Mouse (Mus musculus) erythroid progenitor cell, adult 5-6 weeks (primary cell): ENCODE measurements around the gene Nudt22. TPM values are rescaled to one million over a fixed set of nuclear protein-coding genes. Genes with fewer than 3 reads are reported as not detected.

Experiments used
- ATAC-seq: replicated peaks from 2 replicates; pipeline ENCODE4 v1.8.0; 2016; ENCODE audit warnings: moderate number of reproducible peaks, mild to moderate bottlenecking, moderate TSS enrichment, inconsistent platforms; ENCODE audit not compliant: poor library complexity, low FRiP score, severe bottlenecking
- total RNA-seq, 2 experiments: library from RNA; stranded (forward) in 1 of 2; stranded (reverse) in 1 of 2; fragments of 150-400 nt in 1 of 2; fragments of 186-747, 209-891 nt in 1 of 2; gene quantifications; 2 replicates each; pipeline versions ENCODE4 v1.2.3 to v1.2.4; 2015 to 2017; ENCODE audit warnings: low replicate concordance in 2 of 2

The Nudt22 gene
- total RNA-seq (2015; ENCODE audit: low replicate concordance) (4.2 and 10.1 TPM in 2 replicates), total RNA-seq (2017; ENCODE audit: low replicate concordance) (0.26 and 3.9 TPM in 2 replicates)

DNA sequence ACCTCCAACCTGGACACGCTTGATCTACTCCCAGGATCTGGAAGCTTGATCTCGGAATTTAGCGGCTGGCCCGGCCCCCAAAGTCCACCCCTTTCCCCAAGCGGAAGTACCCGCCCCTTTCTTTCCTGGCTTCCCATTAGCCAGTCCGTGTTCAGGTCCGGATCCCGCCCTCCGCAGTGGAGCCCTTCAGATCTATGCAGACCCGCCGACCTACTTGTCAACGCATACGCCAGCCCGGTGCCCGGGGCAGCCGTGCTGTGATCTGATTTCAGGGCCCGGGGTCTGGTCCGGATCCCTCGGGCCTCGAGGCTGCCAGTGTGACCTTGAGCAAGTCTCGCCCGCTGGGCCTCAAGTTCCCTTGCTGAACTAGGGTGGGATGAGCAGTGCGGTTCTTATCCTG lies at the start of gene Nudt22, which contains the start of gene Trpt1:
Gene Nudt22, minus strand, starts transcription at position 112 of the 400 bp plus-strand sequence.
Gene Trpt1, plus strand, starts transcription at position 126 of the 400 bp plus-strand sequence.
- ATAC-seq, result peak; percentile 75

DNA sequence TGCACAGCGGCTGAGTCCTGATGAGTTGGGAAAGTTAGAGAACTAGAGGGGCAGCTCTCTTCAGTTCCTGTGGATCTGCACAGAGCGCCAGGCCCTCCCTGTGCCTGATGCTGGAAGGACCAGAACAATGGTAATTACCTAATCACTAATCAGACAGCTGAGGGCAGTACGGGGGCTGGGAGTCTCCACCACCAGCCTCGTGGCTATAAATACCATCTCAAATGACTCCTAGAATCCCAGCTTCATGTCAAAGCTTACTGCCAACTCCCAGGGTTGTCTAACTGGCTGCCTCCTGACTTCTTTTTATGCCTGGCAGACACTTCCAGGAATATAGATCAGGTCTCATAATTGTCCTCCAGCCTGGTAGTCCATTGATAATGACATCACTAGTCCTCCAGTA lies 48.8 kb upstream of the Nudt22 start:
- ATAC-seq, result no peak

DNA sequence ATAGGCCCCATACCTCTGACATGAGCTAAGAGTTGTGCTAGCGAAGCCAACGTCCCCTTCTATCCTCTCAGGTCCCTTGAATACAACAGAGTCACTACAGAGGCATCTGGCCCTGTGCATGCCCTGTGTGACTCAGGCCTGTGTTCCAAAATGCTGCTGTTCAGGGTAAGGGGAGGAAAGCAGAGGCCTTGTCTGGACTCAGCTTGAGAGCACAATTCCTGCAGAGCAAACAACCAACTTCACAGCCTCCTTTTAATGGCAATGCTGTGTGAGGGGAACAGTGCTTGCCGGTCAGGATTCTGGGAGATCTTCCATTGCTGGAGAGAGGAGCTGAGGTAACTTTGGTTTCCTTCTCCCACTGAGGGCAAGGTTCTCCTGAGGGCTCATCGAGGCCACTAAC lies 48.4 kb upstream of the Nudt22 start:
- no peak for ATAC-seq

DNA sequence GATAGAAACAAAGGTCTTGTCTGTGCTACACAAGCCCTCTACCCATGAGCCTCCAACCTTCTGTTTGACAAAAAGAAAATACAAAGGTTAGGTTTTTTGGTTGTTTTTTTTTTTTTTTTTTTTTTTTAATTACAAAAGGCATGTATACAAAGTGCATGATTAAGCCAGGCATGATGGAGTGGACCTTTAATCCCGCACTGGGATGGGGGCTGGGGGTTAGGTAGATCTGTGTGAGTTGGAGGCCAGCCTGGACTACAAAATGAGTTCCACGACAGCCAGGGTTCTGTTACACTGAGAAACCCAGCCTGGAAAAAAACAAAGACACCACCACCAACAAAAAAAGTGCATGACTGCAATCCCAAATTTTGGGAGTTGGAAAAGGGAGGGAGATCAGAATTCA lies 45.3 kb upstream of the Nudt22 start:
- ATAC-seq, result no peak

DNA sequence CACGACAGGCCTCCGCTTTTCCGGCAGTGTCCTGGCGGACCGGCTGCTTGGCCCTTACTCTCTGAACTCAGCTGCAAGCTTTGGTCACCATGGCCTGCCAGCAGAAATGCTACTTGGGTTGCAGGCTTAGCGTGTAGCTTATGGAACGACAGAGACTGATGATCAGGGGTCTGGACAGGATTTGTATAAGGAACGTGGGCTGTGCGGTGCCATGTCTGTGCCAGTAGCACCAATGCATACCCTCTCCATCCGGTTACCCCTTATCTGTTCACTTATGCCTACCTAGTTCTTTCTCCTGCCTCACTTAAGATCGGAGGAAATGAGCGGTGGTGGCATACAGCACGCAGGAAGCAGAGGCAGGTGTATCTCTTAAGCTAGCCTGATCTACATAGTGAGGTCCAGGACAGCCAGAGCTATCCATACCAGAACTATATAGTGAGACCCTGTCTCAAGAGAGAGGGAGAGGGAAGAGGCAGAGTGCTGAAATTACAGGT lies 44.8 kb upstream of the Nudt22 start:
- ATAC-seq, result peak; percentile 33

DNA sequence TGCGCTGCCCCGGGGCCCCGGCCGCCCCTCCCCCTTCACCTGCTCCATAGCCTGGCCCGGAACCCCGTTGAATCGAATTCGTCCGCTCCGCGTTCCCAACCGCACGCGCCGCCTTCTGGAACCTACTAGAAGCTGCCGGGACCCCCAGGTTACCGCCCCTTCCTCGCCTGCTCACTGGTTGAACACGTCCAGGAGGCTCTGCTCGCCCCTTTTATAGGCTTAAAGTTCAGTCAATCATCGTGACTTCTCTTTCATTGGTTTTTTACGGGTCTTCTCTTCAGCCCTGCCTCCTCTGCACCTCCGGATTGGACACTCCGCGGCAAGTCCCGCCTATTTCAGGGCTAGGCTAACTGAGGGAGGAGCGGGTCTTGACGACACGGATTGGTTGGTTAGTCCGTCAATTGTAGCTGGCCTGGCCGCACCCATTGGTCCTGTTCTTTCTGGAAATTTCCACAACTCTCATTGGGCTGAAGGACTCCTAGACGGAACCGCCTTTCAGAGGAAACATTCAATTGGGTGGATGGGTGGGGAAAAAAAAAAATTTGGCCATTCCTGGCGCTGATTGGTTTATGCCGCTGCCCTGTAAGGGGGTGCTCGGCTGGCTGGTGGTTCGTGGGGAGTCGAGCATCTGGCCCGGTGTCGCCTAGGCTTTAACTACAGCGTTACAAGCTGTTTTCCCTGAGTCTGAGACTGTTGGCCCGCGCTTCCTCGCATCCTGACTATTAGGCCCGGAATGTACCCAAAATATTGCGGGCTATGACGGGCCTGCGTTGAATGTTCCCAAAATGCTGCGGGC lies 44.1 kb upstream of the Nudt22 start, which contains the start of gene Stip1:
Gene Stip1, minus strand, starts transcription at position 127 of the 796 bp plus-strand sequence.
- ATAC-seq, result peak; percentile 92

DNA sequence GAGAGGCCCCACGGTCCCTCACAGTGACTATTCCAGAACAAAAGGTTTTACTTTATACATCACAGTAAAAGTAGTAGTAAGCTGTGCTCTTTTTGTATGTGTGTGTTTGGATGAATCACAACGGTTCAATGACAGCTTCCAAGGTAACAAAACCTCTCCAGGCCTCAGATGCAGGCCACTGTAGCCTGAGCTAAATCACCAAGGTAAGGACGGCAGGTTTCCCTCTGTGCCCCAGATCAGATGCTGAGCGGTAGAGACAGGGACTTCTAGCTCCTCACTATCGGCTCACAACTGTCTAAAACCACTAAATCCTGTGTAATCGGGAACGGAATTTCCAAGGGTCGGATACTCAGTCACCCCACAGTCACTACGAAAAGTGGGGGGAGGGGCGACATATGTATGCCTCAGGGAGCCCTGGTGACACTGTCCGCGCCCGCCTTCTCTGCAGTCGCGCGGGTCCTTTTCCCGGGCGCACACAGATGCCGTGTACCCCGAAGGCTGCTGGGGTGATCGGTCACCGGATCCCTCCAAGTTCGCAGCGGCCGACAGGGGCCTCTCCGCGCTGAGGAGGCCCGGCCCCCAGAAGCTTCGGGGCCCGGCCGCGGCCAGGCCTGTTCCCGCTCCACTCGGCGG lies 43.3 kb upstream of the Nudt22 start:
- 0 out of 2 replicates have a peak, but pooled peaks have one; percentile 15 for ATAC-seq

DNA sequence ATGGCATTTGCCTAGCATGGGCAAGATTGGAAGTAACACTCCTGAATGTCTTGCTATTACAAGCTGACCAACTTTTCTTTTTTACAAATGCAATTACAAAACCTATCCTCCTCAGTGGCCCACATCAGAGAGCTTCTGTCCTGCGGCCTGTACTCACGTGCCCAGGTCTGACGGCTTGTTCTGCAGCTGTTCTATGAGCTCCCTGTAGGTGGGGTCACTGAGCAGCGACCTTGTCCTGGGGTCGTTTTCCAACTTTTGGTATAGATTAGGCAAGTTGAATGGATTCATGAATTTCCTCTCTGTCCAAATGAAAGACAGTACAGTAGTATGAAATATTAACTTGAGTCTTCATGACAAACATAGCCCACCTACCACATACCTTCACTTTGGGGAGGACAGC lies 38.1 kb upstream of the Nudt22 start:
- ATAC-seq, result no peak

DNA sequence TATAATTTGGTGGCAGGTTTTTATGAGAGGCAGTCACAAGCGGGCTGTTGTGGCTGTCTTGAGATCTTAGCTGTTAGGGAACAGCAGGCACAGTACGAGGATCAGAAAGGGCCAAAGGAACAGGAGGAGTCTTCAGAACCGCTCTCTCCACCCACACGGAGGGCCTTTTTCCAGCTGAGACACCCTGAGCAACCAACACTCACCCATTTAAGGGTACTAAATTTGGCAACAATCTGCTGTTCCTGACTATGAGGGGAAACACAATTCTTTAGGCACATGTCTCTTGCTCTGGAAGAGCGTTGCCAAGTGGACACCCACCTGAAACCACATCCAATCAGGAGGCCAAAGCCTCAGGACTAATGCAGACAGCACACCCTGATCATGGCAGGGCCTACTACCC lies 33.6 kb upstream of the Nudt22 start:
- ATAC-seq, result no peak

DNA sequence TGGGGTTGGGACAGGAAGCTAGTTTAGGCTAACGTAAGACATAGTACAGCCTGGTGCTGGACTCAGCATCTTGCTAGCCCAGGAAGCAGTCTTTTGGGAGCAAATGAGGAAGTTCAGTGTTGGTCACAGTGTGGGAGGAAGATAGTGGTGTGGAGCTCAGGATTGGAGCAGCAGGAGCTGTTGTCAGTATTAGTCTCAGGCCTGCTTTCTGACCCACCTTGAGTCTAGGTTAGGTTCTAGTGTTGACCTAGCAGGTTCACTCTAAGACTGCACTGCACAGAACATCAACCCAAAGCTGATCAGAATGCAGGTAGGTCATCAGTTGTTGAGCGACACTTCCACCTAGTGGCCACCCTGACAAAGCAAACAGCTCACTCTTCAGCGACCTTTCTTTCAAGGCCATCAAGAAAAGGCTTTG lies 24.3 kb upstream of the Nudt22 start:
- ATAC-seq, result peak; percentile 59; the same call in 1 of the 2 replicates

DNA sequence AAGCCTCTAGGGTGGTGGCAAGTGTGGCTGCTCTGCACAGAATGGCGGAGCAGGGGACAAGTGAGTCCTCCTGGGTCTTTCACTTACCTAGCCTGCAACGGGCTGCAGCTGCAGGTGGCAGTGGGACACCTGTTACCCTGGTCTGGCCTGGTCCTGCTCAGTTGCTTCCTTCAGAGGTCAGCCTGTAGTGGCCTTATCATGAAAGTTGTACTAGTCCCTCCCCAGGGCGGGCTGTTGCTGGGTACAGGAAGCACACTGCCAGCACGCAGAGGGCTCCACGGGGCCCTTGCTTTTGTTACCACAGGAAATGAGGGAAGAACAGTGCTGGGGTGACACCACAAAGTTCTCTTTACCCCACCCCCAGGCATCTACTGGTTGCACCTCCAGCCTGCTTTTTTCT lies 23.3 kb upstream of the Nudt22 start, which contains the start of gene Fermt3:
Gene Fermt3, minus strand, starts transcription at position 279 of the 400 bp plus-strand sequence.
- peak; percentile 83 for ATAC-seq

DNA sequence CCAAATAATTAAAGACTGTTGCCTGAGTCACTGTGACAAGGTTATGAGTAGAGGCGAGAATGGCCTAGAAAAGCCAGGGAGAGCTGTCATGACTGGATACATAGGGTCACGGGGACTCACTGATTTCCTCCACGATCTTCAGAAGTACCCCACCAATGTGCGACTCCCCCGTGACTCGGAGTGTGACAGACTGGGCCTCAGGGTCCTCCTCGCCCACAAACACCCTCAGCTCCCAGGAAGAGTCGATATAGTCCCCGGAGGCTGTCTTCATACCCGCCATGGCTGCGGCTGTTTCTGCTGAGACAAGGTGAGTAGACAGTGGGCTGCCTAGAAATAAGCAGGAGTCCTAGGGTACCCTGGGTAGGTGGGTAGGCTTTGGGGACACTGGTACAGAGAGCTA lies 22.6 kb upstream of the Nudt22 start:
- peak; percentile 26 for ATAC-seq

DNA sequence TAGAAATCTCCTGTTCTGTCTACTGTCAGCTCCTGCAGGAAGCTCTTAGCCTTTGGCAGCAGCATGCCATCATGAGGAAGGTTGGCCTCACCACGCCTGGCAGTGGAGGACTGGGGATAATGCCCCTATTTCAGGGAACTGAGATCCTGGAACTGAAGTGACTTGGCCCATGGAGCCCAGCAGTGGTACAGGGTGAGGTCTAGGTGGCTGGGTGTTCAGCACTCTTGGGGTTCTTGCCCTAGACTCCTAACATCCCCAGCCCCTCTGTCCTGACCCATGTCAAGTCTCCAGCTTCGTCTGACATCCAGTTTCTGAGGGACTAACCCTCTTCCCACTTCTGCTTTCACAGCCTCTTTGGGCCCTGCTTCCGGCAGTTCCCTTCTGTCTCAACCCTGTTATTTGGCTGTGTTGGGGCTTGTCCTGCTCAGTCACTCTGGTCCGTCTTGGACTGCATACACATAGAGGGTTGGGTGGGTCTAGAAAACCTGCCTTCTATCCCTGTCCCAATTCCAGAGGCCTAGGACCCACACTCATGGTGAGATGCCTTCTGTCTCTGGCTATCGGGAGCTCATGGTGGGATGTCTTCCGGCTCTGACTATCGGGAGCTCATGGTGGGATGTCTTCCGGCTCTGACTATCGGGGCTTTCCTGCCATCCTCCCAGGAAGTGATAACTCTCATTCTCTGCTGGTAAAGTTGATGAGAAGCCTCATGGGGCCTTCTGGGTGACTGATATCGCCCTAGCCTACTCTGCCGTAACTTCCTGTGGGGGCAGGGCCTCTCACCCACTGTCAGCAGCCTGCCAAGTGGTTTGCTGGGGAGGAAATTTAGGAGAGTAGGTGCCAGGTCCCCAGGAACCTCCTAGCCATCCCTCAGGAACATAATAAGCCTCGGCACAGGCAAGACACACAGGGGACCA lies 21.9 kb upstream of the Nudt22 start:
- peak; percentile 84 for ATAC-seq

DNA sequence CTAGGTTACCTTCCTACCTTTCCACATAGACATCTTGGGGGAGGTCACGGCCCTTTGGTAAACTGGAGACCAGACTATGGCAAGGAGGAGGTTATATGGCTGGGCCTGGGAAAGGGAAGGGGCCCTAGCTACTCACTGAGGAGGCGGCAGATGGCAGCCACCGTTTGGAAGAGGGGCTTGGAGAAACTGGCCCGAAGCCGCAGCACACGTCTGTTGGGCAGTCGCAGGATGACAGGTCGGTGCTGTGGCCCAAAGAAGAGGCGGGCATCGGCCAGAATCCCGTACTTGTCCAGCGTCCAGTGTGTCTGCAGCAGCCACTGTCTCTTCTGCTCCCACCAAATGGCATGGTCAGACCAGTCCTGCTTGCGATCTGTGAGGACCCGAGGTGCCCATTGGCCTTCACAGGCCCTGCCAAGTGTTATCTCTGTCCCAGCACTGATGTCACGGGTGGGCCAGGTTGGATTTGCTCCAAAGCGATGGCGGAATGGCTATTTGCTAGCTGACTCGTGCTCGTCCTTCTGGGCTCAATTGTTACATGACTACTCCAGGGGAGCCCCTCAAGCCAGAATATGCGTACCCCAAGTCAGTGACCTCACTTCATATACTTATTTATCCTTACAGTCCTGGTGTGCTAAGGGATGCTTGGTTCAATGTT lies 18.7 kb upstream of the Nudt22 start:
- no peak for ATAC-seq

DNA sequence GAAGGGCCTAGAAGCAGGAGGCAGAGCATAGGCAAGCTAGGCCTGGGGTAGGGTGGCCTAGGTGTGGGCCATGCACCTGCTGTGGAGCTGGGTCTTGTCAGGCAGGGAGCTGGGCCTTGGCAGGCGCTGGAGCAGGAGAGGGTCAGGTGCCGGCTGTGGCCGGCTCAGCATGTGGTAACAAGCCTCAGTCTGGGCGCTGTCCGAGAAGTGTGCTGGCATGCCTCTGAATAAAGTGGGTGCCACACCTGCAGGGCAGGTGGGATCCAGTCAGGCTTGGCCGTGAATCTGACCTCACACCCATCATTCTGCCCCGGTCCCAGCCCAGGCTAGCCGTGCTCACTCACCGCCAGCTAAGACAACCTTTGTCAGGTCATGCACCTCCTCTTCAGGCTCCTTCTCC lies 18.1 kb upstream of the Nudt22 start:
- no peak for ATAC-seq

DNA sequence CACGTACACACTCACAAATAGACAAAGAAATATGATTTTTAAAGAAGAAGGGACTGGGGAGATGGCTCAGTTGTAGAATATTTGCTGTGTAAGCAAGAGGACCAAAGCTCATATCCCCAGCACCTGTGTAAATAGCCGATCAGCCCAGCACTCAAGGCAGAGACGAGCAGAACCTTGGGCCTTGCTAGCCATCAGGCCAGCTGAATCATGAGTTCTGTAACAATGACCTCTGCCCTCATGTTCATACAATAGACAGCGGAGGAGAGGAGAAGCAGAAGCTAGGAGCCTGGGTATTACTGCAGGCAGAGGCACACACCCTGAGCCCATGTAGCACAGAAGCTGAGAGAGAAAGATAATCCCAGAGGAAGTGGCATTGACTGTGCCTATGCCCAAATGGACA lies 16.5 kb upstream of the Nudt22 start:
- no peak for ATAC-seq

DNA sequence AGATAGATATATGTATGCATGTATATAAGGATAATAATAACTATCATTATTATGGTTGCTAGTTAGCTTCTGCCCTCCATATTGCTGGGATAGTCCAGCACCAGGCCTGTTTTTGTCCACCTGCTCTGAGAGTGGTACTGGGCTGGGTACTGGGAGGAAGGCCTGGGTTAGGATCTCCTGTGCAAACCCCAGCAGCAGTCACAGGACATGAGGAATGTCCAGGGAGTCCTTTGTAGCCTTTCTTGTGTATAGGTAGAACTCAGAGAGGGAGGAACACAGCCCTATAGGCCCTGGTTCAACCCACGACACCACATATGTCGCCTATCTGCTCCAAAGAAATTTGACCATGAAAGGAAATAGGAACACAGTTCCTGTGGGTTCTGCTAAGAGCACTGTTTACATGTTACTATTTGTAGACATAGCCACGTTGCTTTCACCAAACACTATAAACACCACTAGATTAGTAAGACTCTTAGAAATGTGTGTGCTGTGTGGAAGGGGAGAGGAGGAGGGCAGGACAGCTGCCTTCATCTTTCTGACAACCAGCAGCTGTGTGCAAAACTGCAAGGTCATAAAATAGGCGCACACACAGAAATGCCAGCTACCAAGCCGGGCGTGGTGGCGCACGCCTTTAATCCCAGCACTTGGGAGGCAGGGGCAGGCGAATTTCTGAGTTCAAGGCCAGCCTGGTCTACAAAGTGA lies 11.1 kb upstream of the Nudt22 start:
- ATAC-seq, result no peak

DNA sequence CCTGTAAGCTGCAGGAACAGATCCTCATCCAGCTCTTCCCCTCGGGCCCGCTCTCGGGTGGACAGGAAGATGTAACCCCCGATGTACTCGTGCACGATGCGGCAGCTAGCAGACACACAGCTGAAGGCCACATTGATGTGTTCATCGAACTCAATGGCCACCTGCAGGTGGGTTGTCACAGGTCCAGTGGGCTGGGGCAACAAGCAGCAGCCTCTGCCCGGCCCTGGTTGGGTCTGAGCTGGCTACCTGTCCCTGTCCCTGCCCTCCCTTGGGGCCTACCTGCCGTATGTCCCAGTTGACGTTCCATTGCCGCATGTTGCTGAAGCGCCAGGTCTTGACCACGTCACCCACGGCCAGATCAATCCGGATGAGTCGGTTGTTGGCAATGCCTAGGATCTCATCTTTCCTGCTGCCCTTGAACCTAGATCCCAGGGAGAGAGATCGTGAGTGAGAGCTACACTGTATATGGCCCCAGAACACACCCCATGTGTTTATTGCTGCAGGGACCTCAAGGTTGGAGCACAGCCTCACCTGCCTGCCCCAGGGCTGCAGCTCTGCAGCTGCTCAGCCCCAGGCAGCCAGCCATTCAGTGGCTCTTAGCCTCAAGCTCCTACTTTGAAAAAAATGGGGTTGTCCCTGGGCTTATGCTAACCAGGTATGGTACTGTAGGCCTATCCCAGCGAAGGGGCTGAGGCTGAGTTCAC lies 3.6 kb upstream of the Nudt22 start:
- no peak for ATAC-seq
